Mouse (Mus musculus): ENCODE data around the gene Polh.

The Polh gene

GRCm38 (mm10) chr17:46168318-46168717, 34.1 kb downstream of the Polh start:
- peak in 1 of 2 experiments; percentile 60 for DNase-seq (ENCODE audit: low spot score in 2 of 2)

- DNase-seq (ENCODE audit: low spot score in 2 of 2), result peak in 1 of 2 experiments; percentile 62
Measured at GRCm38 (mm10) chr17:46167014-46167413, 35.4 kb downstream of the Polh start.

- no peak for DNase-seq (ENCODE audit: low spot score in 2 of 2)
Measured at GRCm38 (mm10) chr17:46166270-46166669, 36.2 kb downstream of the Polh start.

- DNase-seq (ENCODE audit: low spot score in 2 of 2), result peak in 1 of 2 experiments; percentile 63
Measured at GRCm38 (mm10) chr17:46165460-46165859, 37.0 kb downstream of the Polh start.

- no peak for DNase-seq (ENCODE audit: low spot score in 2 of 2)
Measured at GRCm38 (mm10) chr17:46164791-46165190, 37.7 kb downstream of the Polh start.

- peak in 1 of 2 experiments; percentile 62 for DNase-seq (ENCODE audit: low spot score in 2 of 2)
Measured at GRCm38 (mm10) chr17:46164301-46164700, 38.1 kb downstream of the Polh start.

- peak; percentile 49 to 73 for DNase-seq (ENCODE audit: low spot score in 2 of 2)
Measured at GRCm38 (mm10) chr17:46162951-46163421, 39.5 kb downstream of the Polh start.

GRCm38 (mm10) chr17:46162551-46162950, 39.9 kb downstream of the Polh start:
- DNase-seq (ENCODE audit: low spot score in 2 of 2), result no peak

GRCm38 (mm10) chr17:46161710-46162109, 40.7 kb downstream of the Polh start:
- DNase-seq (ENCODE audit: low spot score in 2 of 2), result peak in 1 of 2 experiments; percentile 61

- no peak for DNase-seq (ENCODE audit: low spot score in 2 of 2)
Measured at GRCm38 (mm10) chr17:46161179-46161578, 41.3 kb downstream of the Polh start.

- DNase-seq (ENCODE audit: low spot score in 2 of 2), result peak; percentile 94 to 95
Measured at GRCm38 (mm10) chr17:46160686-46161085, 41.8 kb downstream of the Polh start, which contains the start of gene Gtpbp2. Gene Gtpbp2 (plus strand): TSS chr17:46161032.

GRCm38 (mm10) chr17:46160090-46160662, 42.3 kb downstream of the Polh start:
- peak; percentile 96 to 97 for DNase-seq (ENCODE audit: low spot score in 2 of 2)

GRCm38 (mm10) chr17:46159236-46159635, 43.2 kb downstream of the Polh start:
- peak; percentile 65 to 69 for DNase-seq (ENCODE audit: low spot score in 2 of 2)

- DNase-seq (ENCODE audit: low spot score in 2 of 2), result peak in 1 of 2 experiments; percentile 62
Measured at GRCm38 (mm10) chr17:46157131-46157530, 45.3 kb downstream of the Polh start.

GRCm38 (mm10) chr17:46156680-46157079, 45.8 kb downstream of the Polh start:
- DNase-seq (ENCODE audit: low spot score in 2 of 2), result peak; percentile 74 to 79

GRCm38 (mm10) chr17:46154336-46154735, 48.1 kb downstream of the Polh start:
- DNase-seq (ENCODE audit: low spot score in 2 of 2), result no peak

GRCm38 (mm10) chr17:46152847-46153782, 49.3 kb downstream of the Polh start, which contains the start of gene Mad2l1bp:
Gene Mad2l1bp (minus strand): TSS chr17:46153553.
- peak; percentile 92 for DNase-seq (ENCODE audit: low spot score in 2 of 2)

GRCm38 (mm10) chr17:46143578-46144423, 58.6 kb downstream of the Polh start, which contains the start of gene Rsph9:
Gene Rsph9 (minus strand): TSS chr17:46144216.
- DNase-seq (ENCODE audit: low spot score in 2 of 2), result peak; percentile 81 to 87

- no peak for DNase-seq (ENCODE audit: low spot score in 2 of 2)
Measured at GRCm38 (mm10) chr17:46139872-46140271, 62.6 kb downstream of the Polh start.

- no peak for DNase-seq (ENCODE audit: low spot score in 2 of 2)
Measured at GRCm38 (mm10) chr17:46138563-46139236, 63.7 kb downstream of the Polh start.

- no peak for DNase-seq (ENCODE audit: low spot score in 2 of 2)
Measured at GRCm38 (mm10) chr17:46132862-46133261, 69.6 kb downstream of the Polh start.
